Mouse (Mus musculus): ENCODE results near the gene Tfdp2.
"Not testable (repeated sequence)": the region's sequence is repeated elsewhere in the genome, so short reads cannot be mapped to it uniquely, and the experiment has no call there.

Gene Tfdp2

GRCm38 (mm10) chr9:96195885-96196622, at the start of gene Tfdp2:
TSS of gene Tfdp2 (plus strand) at chr9:96196275.
- DNase-seq (ENCODE audit: low spot score in 2 of 2), result peak; percentile 76 to 82

- DNase-seq (ENCODE audit: low spot score in 2 of 2), result no peak
Observed at GRCm38 (mm10) chr9:96152801-96153200, 43.3 kb upstream of the Tfdp2 start.

- DNase-seq (ENCODE audit: low spot score in 2 of 2), result no peak
Observed at GRCm38 (mm10) chr9:96158431-96158830, 37.6 kb upstream of the Tfdp2 start.

GRCm38 (mm10) chr9:96159047-96159446, 37.0 kb upstream of the Tfdp2 start:
- DNase-seq (ENCODE audit: low spot score in 2 of 2), result no peak

DNA sequence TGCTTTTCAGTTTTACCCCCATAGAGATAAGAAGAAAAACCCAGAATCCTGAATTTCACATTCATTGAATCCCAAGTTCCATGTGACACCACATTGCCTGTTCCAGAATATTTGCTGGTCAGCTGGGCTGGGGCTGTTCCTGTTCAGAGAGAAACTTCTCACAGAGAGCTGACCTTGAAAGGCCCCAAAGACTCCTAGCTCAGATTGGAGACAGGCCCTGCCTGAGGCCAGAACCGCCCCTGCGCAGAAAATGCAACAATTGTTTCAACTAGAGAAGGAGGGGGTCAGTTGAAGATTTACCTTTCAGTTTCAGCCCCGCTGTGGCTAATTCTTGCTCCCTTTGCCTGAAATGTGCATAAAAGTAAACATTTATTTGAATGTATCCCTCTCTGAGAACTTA, 35.3 kb upstream of the Tfdp2 start:
- DNase-seq (ENCODE audit: low spot score in 2 of 2), result no peak

DNA sequence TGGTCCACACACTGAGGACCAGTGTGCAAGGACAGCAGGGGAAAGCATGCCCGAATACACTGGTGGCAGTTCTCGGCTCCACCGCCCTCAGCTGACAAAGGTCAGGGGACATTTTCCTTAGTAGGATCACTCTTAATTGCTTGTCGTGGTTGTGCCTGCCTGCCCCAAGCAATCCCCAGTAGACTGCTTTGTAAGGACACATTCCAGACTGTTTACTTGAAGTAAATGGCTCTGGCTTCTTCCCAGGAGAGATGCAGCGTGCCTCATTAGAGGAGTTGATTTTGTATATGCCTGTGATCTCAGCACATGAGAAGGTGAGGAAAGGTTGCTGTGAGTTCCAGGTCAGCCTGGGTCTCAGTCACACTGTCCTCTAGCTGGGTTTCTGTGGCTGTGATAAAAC, 33.7 kb upstream of the Tfdp2 start:
- no peak for DNase-seq (ENCODE audit: low spot score in 2 of 2)

DNA sequence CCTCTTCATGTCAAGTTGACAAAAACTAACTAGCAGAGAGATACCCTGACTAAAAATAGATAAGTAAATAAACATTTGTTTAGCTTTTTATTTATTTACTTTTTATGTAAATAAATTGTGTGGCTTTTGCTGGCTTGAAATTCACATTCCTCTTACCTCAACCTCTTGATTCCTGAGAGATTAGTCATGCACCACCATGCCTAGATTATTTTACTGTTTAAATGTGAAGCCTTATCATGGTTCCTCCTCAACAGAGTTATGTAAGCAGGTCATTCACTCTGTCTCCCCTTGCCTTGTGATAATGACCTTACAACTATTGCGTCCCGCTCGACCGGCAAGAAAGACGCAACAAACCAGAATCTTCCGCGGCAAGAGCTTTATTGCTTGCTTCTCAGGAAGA, 32.6 kb upstream of the Tfdp2 start:
- no peak for DNase-seq (ENCODE audit: low spot score in 2 of 2)

DNA sequence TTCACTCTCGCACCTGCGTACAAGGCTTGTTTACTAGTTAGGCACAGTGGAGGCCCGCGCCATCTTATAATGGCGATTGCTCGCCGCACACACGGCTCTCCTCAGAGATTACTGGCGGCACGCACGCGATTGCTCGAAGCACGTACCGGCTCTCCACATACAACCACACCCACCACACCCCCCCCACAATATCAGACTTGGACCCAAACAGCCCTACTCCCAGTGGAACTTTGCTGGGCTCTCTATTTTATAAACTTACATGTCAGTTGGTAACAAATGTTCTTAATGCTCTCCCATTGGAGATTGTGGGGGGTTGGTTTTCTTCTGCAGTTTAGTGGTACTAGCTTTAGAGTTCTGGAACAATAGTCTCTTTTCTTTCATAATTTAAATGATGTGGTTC, 32.1 kb upstream of the Tfdp2 start:
- not testable (repeated sequence) for DNase-seq (ENCODE audit: low spot score in 2 of 2)

- peak; percentile 47 to 69 for DNase-seq (ENCODE audit: low spot score in 2 of 2)
Observed at GRCm38 (mm10) chr9:96167168-96167585, 28.9 kb upstream of the Tfdp2 start.

- no peak for DNase-seq (ENCODE audit: low spot score in 2 of 2)
Observed at GRCm38 (mm10) chr9:96170600-96170999, 25.5 kb upstream of the Tfdp2 start.

DNA sequence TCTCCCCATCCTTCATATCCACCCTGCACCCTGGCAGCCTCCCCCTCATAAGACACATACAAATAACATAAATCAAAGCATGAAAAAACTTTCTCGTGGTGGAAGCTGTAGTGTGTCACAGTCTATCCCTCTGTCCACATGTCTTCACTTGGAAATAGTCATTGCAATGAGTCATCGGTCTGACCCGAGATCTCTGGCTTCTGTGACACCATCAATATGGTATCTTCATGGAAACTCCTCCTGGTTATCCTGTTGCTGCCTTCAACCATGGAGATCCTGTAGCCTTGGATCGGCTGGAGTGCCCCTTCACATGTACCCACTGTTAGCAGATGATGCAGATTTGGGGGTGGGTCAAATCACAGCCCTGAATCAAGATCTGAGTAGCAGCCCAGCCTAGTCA, 11.2 kb upstream of the Tfdp2 start:
- no peak for DNase-seq (ENCODE audit: low spot score in 2 of 2)

- DNase-seq (ENCODE audit: low spot score in 2 of 2), result no peak
Observed at GRCm38 (mm10) chr9:96186701-96187100, 9.4 kb upstream of the Tfdp2 start.

- DNase-seq (ENCODE audit: low spot score in 2 of 2), result peak; percentile 23 to 45
Observed at GRCm38 (mm10) chr9:96196636-96197181, 634 bp downstream of the Tfdp2 start.

DNA sequence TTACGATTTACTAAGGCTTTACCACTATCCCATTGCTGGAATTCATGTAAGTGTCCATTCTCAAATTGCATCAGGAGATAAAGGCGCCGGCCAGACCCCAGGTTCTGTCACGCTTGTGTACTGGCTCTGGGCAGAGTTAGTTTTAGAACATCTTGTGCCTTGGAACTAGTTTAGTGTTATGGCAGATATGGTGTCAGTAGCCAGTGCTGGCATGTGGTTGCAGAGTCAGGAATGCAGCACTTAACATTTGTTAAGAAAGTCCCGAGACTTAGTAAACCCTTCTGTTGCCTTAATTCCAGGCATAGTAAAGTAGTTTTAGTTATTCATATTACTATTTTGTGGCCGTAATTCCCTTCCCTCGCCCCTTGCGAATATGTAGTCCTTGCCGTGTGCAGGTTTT, 1.7 kb downstream of the Tfdp2 start:
- DNase-seq (ENCODE audit: low spot score in 2 of 2), result no peak

GRCm38 (mm10) chr9:96203663-96204062, 7.6 kb downstream of the Tfdp2 start:
- no peak for DNase-seq (ENCODE audit: low spot score in 2 of 2)

- DNase-seq (ENCODE audit: low spot score in 2 of 2), result no peak
Observed at GRCm38 (mm10) chr9:96207428-96207827, 11.4 kb downstream of the Tfdp2 start.

GRCm38 (mm10) chr9:96213036-96213645, 17.1 kb downstream of the Tfdp2 start:
- no peak for DNase-seq (ENCODE audit: low spot score in 2 of 2)

DNA sequence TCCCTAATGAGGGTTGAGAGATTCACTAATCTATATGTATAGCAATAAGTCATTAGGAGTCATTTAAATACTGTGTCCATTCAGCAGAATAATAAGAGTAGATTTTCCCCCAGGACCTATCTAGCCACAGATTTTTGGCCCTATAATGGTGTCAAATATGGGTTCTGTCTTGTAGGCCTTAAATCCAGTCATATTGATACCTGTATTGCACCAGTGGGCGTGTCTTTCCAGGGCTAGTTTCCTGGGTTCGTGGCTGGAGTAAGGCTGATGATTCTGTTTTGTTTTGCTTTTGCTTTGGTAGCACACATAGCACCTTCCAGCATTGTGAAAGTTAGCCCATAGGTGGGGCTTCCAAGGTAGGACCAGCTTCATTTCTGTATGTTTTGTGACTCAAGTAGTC, 18.1 kb downstream of the Tfdp2 start:
- no peak for DNase-seq (ENCODE audit: low spot score in 2 of 2)

GRCm38 (mm10) chr9:96217299-96217698, 21.2 kb downstream of the Tfdp2 start:
- DNase-seq (ENCODE audit: low spot score in 2 of 2), result no peak

GRCm38 (mm10) chr9:96217799-96218198, 21.7 kb downstream of the Tfdp2 start:
- DNase-seq (ENCODE audit: low spot score in 2 of 2), result no peak

- DNase-seq (ENCODE audit: low spot score in 2 of 2), result no peak
Observed at GRCm38 (mm10) chr9:96219114-96219669, 23.1 kb downstream of the Tfdp2 start.

- DNase-seq (ENCODE audit: low spot score in 2 of 2), result no peak
Observed at GRCm38 (mm10) chr9:96220419-96220818, 24.3 kb downstream of the Tfdp2 start.

GRCm38 (mm10) chr9:96223302-96223701, 27.2 kb downstream of the Tfdp2 start:
- no peak for DNase-seq (ENCODE audit: low spot score in 2 of 2)

Data from spleen, postnatal 14 days (tissue).